Mouse (Mus musculus) lung, adult 2 months (tissue): Measurements from ENCODE around the gene Olfr266. TPM values are rescaled to one million over a fixed set of nuclear protein-coding genes. Genes with fewer than 3 reads are reported as not detected.

Source experiments
- DNase-seq: peaks from one replicate; pipeline ENCODE4 v3.0.0; 2022
- H3K4me1 ChIP-seq: fragments of 200-500 bp; 2 replicates; pipeline ENCODE4 v1.6.1; 2011; ENCODE audit warnings: low read length; ENCODE audit not compliant: control insufficient read depth, insufficient read depth
- H3K4me3 ChIP-seq: fragments of 200-500 bp; replicated peaks from 2 replicates; pipeline ENCODE3; 2011; ENCODE audit warnings: low read depth, mild to moderate bottlenecking, control low read depth, low read length; ENCODE audit errors: extremely low read depth
- CTCF ChIP-seq: fragments of 200-500 bp; IDR thresholded peaks from 2 replicates; pipeline ENCODE4 v1.5.1; 2011; ENCODE audit warnings: mild to moderate bottlenecking, low read length, control low read depth; ENCODE audit not compliant: insufficient read depth
- POLR2A ChIP-seq: fragments of 200-500 bp; IDR thresholded peaks from 2 replicates; pipeline ENCODE4 v1.6.1; 2011; ENCODE audit warnings: low read depth, mild to moderate bottlenecking, control low read depth, low read length, borderline replicate concordance; ENCODE audit errors: extremely low read depth
- WGBS: fragments of 180-500 bp; shearing (Covaris S2); methylation state at CpG from one replicate; pipeline ENCODE4 v1.1.7; 2018; 5-methylcytosine and 5-hydroxymethylcytosine counted together
- polyA plus RNA-seq: library from polyadenylated mRNA; depleted of rRNA; stranded (reverse); fragments of >200 nt; gene quantifications from 2 replicates; pipeline ENCODE4 v1.2.3, GENCODE M21; 2012; rRNA removed

The Olfr266 gene
- not detected in 2 replicates for polyA plus RNA-seq

DNA sequence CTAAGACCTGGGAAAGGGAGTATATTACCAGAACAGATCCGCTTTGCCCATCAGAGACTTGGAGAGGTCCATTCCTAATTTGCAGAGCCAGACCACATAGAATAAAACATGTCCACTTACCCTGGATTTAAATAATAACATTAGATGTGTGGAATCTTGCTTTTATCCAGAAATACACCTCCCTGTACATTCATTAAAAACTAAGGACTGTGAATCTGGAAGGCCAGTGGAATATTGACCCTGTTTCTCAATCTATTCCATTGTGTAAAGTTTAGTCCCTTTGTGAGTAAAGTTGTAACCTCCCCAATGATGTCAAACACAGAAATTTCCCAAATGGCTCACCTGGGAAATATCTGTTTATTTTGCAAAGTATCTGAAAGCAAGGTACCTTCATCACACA lies at the start of gene Olfr266:
Olfr266 (minus strand) TSS at position 101 of the 400 bp plus-strand sequence.
- 77% methylated on average over 1 of the region's 1 CpGs for WGBS
- Histone ChIP-seq H3K4me1 (no peaks in the 10 kb centered on the region), H3K4me3 (no peak within 1 kb of the TSS)
- TF ChIP-seq POLR2A = no peak
- TF ChIP-seq CTCF = no peak
- DNase-seq = no peak

DNA sequence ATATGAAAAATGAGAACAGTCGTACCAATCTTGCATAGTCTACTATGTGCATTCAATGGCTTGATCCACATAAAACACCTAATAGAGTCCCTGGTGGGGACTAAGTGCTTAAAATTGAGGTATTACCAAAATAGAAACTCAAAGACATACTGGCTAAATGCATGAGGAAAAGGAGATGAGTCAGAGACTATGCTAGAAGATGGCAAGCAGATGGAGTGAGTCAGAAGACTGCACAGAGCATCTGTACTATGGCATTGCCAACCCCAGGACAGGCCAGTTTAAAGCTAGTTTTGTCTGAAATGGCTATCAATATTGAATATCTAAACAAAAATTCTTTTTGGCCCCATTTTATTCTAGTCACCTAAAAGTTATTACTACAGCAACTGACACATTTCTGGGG lies 49.5 kb upstream of the Olfr266 start:
- TF ChIP-seq POLR2A = no peak
- no peak for TF ChIP-seq CTCF
- H3K4me3 ChIP-seq = no peak overlapping the region
- WGBS = 91% methylated on average over 1 of the region's 1 CpGs
- no peaks in the 10 kb centered on the region for H3K4me1 ChIP-seq
- no peak for DNase-seq

DNA sequence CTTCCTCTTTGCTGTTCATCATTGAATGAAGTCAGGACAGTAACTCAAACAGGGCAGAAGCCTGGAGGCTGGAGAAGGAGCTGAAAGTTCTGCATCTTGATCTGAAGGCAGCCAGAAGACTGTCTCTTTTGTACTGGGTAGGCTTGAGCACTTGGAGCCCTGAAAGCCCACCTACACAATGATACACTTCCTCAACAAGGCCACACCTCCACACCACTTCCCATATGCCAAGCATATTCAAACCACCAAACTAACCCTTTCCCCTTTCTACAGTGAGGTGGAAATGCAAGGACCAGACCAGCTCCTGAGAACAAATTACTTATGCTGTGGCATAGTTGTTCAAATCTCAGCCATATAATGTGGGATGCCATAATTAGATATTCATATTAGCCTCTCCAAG lies 46.8 kb upstream of the Olfr266 start:
- Histone ChIP-seq H3K4me3 (no peak overlapping the region), H3K4me1 (no peaks in the 10 kb centered on the region)
- DNase-seq = no peak
- TF ChIP-seq POLR2A (no peak), CTCF (no peak)

DNA sequence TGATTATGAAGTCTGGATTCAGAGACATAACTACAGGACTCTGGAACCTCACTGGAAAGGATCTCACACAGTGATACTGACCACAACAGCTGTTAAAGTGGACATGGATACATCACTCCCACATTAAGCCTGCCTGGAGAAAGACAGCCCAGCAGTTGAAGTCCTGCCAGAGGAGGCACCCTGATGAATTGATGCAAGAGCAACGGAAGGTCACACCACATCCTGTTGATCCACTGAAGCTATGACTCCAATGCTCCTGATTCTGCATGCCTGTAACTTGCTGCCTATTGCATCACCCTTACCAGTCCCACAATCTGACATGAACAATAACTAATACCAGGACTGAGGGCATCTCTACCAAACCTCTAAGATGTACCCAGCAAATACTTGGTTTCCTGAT lies 6.0 kb upstream of the Olfr266 start:
- Histone ChIP-seq H3K4me1 (no peaks in the 10 kb centered on the region), H3K4me3 (no peak overlapping the region)
- TF ChIP-seq POLR2A (no peak), CTCF (no peak)
- no peak for DNase-seq
- WGBS = 48% methylated on average over 1 of the region's 1 CpGs

DNA sequence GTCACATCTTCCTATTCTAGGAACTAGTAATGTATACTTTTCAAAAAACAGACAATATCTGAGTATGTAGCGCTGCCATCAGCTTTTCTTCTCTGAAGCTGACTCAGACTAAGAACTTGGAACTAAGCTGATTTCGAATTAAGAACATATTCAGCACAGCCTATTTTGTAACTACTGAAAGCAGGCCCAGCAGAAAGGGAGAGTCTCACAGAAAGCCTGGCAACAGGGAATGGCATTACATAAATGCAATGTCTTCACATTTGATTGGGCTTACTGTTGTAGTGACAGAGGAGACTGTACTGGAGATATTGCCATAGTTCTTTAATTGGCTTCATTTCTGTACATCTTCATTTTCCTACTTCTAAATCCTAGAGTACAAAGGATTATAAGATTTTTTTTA lies 8.4 kb downstream of the Olfr266 start:
- TF ChIP-seq POLR2A (no peak), CTCF (no peak)
- no peak overlapping the region for H3K4me3 ChIP-seq
- DNase-seq = no peak
- H3K4me1 ChIP-seq = no peaks in the 10 kb centered on the region
- WGBS = 69% methylated on average over 2 of the region's 2 CpGs

DNA sequence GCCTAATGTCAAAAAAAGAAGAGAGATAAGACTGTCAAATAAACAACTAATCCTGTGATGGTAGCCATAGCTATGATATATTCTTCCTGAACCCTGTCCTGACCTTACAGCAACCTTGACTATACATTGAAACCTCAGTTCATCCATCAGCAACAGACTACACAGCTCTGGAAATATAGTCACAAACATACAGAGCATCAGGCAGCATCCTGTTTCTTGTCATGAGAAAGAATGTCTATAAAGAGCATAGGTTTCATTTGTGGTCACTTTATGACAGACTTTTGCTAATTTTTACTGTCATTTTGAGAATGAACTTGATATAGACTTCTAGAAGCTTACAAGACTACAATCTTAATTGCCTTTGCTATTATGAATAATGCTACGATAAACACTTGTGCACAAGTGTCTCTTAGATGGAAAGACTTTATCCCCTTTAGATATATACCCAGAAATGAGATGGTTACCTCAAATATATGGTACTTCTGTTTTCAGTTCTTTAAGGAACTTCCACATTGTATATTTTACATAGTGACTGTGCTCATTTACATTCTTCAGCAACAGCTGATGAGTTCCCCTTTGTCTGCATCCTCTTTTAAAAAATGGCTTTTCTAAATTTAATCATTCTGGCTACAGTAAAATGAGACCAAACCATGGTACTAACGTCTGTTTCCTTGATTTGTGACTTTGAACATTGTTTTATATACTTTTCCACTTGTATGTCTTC lies 17.0 kb downstream of the Olfr266 start:
- no peak for DNase-seq
- WGBS = 45% methylated on average over 2 of the region's 2 CpGs
- Histone ChIP-seq H3K4me3 (no peak overlapping the region), H3K4me1 (no peaks in the 10 kb centered on the region)
- no peak for TF ChIP-seq POLR2A
- TF ChIP-seq CTCF = no peak

DNA sequence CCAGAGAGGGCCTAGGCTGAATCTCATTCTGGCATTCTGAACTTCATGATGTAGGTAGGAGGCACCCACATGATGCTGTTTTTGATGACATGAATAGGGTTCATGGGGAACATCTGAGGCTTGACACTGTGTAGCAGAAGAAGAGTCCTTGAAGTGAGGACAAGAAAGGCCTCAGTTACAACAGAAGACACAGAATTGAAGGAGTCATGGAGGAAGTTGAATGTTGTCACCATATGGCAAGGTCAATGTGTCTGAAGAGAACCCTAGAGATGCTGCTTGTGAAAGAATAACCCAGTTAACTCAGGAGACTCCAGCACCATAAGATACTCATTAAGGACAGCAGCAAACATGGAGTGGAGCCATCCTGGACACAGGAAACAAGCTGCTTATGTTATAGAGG lies 28.0 kb downstream of the Olfr266 start:
- Histone ChIP-seq H3K4me1 (no peaks in the 10 kb centered on the region), H3K4me3 (no peak overlapping the region)
- TF ChIP-seq CTCF (no peak), POLR2A (no peak)
- no peak for DNase-seq

DNA sequence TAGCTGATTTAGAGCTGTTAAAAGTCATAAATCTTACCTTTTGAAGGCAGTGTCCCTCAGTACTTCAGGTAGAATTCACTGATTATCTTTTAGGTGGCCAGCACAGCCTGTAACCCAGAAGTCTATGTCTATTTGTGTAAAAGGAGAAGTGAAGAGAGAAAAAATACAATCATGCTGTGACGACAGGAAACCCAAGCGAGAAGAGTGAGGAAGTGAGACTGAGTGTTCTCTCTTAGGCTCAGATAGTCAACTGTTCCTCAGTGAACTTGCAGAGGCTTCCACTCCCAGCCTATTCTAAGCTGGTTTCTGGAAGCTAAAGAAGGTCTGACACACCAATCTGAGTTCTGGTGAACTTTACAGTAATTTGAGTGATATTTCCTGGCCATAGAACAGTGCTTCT lies 36.2 kb downstream of the Olfr266 start, which contains the start of gene Cd53:
Cd53 (minus strand) TSS at position 220 of the 400 bp plus-strand sequence.
- Histone ChIP-seq H3K4me3 (peak within 1 kb of the TSS; percentile 49), H3K4me1 (no peaks in the 10 kb centered on the region)
- TF ChIP-seq CTCF = no peak
- TF ChIP-seq POLR2A = no peak; the same call in 1 of the 2 replicates
- no peak for DNase-seq
- 52% methylated on average over 2 of the region's 2 CpGs for WGBS

DNA sequence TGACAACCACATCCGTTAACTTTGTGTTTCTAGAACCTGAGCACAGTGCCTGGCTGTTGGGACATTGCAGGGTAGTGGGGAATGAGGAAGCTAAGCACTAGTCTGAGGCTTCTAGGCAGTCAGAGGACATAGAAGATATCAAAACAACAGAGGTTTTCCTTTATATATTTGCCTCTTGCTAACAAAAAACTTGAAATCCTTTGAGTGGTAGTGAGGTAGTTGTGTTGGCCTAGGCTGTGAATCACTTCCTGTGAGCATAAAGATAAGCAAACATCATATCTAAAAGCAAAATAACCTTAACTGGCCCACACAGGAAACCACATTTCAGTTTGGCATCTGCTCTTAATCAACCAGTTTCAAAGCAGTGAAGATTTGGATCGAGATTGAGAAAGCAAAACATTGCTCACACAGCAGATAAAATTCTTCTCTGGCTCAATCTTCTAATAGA lies 37.6 kb downstream of the Olfr266 start:
- 43% methylated on average over 2 of the region's 2 CpGs for whole genome bisulfite sequencing
- no peak for DNase-seq
- Histone ChIP-seq H3K4me3 (peak overlapping the region; percentile 24), H3K4me1 (no peaks in the 10 kb centered on the region)
- TF ChIP-seq CTCF (no peak), POLR2A (no peak)

DNA sequence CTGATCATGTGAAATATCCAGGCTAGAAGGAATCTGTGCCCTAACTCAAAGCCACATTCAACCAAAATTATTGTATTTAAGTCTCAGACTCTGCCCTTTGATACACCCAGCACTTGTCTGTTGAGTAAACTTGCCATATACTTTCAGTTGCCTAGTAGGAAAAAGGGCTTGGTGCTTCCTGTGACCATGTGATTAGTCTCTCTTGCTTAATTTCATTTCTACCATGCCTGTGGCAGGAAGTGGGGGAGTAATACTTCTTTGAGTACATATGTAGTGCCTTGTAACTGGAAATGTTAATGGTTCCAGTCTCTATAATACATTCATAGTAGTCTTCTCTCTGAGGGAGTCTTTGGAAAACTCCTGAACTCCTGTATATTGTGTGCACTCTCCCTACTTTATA lies 38.1 kb downstream of the Olfr266 start:
- Histone ChIP-seq H3K4me3 (peak overlapping the region; percentile 16), H3K4me1 (no peaks in the 10 kb centered on the region)
- DNase-seq = no peak
- no peak for TF ChIP-seq CTCF
- TF ChIP-seq POLR2A = no peak
